10 mouse cellular contexts compared by ENCODE assay signal in genomic region chr6:71980165-71980564, GRCm38 (mm10).
DNase-seq lines count a peak whose midpoint lies in the region; ATAC-seq and TF ChIP-seq lines count a peak whose summit lies in the region.
"Had no signal": no experiment of that assay in that cellular context is flagged by ENCODE, and none has a peak within 500 bp of the region (broad histone marks: within the 10 kb centered on the region; RNA-seq: fewer than 3 reads in every experiment).

No protein-coding gene starts in this region.

- peak; percentile 24; the same call in 1 of the 2 replicates for ATAC-seq in liver, embryonic 11.5 days (replicated peaks; ENCODE audit: low FRiP score)
- ATAC-seq in heart, embryonic 16.5 days (replicated peaks; ENCODE audit: extremely low read depth, insufficient read depth, low FRiP score): peak; percentile 67

- no peak for DNase-seq in liver, embryonic 11.5 days (ENCODE audit: low spot score)
- DNase-seq in liver: no peak
- DNase-seq in cerebellum, adult 18-20 months: no peak
- DNase-seq in spleen, postnatal 14 days (ENCODE audit: low spot score in 2 of 2): no peak
- no peak for DNase-seq in cerebellum, adult 11-12 months
- DNase-seq: kidney, adult 18-20 months; lung, embryonic 14.5 days had no signal

- peaks cover 39% of the 10 kb centered on the region for H3K36me3 ChIP-seq in liver, embryonic 11.5 days (ENCODE audit: control insufficient read depth, insufficient read depth, low read length)
- H3K36me3 ChIP-seq in heart, embryonic 16.5 days (ENCODE audit: control insufficient read depth, insufficient read depth): peaks cover 30% of the 10 kb centered on the region
- peaks cover 15% of the 10 kb centered on the region for H3K36me3 ChIP-seq in small intestine, adult 2 months (ENCODE audit: control insufficient read depth, insufficient read depth, low read length)

- no peak overlapping the region for H3K27ac ChIP-seq in liver, embryonic 11.5 days (ENCODE audit: low read depth, low read length)
- H3K27ac ChIP-seq in bone marrow macrophage, adult 2 months (ENCODE audit: insufficient read depth, low read depth, low read length): peak overlapping the region; percentile 94
- H3K27ac ChIP-seq in heart, embryonic 16.5 days (ENCODE audit: low read length): peak overlapping the region; percentile 86
- peak overlapping the region; percentile 26; the same call in 1 of the 2 replicates for H3K27ac ChIP-seq in small intestine, adult 2 months (ENCODE audit: insufficient read depth, low read depth, low read length)

- no peak for TF ChIP-seq CTCF in bone marrow macrophage, adult 2 months (IDR thresholded peaks at IDR 0.05; ENCODE audit: low read depth, low read length)
- TF ChIP-seq CTCF in small intestine, adult 2 months (IDR thresholded peaks at IDR 0.05; ENCODE audit: extremely low read depth, insufficient read length, insufficient replicate concordance, low read depth, low read length): no peak

- H3K4me3 ChIP-seq in liver, embryonic 11.5 days (ENCODE audit: low read depth, low read length): no peak overlapping the region
- H3K4me3 ChIP-seq in bone marrow macrophage, adult 2 months (ENCODE audit: insufficient read depth, low read length): peak overlapping the region; percentile 17; the same call in 1 of the 2 replicates
- H3K4me3 ChIP-seq in heart, embryonic 16.5 days (ENCODE audit: low read length): no peak overlapping the region
- no peak overlapping the region for H3K4me3 ChIP-seq in small intestine, adult 2 months (ENCODE audit: low read depth, low read length)

- 57% methylated on average over 8 of the region's 8 CpGs for WGBS in liver, embryonic 11.5 days
- WGBS in heart, embryonic 16.5 days: 29% methylated on average over 8 of the region's 8 CpGs
- WGBS in small intestine, adult 2 months: 51% methylated on average over 8 of the region's 8 CpGs

- TF ChIP-seq POLR2A in bone marrow macrophage, adult 2 months (IDR thresholded peaks at IDR 0.05; ENCODE audit: borderline replicate concordance, low read depth, low read length): no peak
- TF ChIP-seq POLR2A in small intestine, adult 2 months (IDR thresholded peaks at IDR 0.05; ENCODE audit: low read depth, low read length): no peak

- H3K9ac ChIP-seq in liver, embryonic 11.5 days (ENCODE audit: low read depth, low read length): no peak overlapping the region
- H3K9ac ChIP-seq in heart, embryonic 16.5 days (ENCODE audit: low read length): peak overlapping the region; percentile 48
- H3K9ac ChIP-seq: lung, embryonic 14.5 days had no signal

- no peaks in the 10 kb centered on the region for H3K9me3 ChIP-seq in liver, embryonic 11.5 days (ENCODE audit: control insufficient read depth, low read length)
- no peaks in the 10 kb centered on the region for H3K9me3 ChIP-seq in heart, embryonic 16.5 days (replicated peaks; ENCODE audit: control insufficient read depth, low read length)

- H3K27me3 ChIP-seq in liver, embryonic 11.5 days (replicated peaks; ENCODE audit: control insufficient read depth, insufficient read depth, low read length): no peaks in the 10 kb centered on the region
- no peaks in the 10 kb centered on the region for H3K27me3 ChIP-seq in heart, embryonic 16.5 days (ENCODE audit: control insufficient read depth, insufficient read depth, low read length)
- H3K27me3 ChIP-seq in small intestine, adult 2 months (ENCODE audit: control insufficient read depth, insufficient read depth, low read length): no peaks in the 10 kb centered on the region

- no peak overlapping the region for H3K4me2 ChIP-seq in liver, embryonic 11.5 days
- peak overlapping the region; percentile 20; the same call in 1 of the 2 replicates for H3K4me2 ChIP-seq in heart, embryonic 16.5 days (ENCODE audit: low read depth, low read length)
- H3K4me2 ChIP-seq: lung, embryonic 14.5 days had no signal

- H3K4me1 ChIP-seq in liver, embryonic 11.5 days (replicated peaks; ENCODE audit: control insufficient read depth, insufficient read depth, low read length): peaks cover 10% of the 10 kb centered on the region; the same call in 1 of the 2 replicates
- peaks cover 56% of the 10 kb centered on the region for H3K4me1 ChIP-seq in bone marrow macrophage, adult 2 months (ENCODE audit: control insufficient read depth, insufficient read depth, low read length)
- H3K4me1 ChIP-seq in heart, embryonic 16.5 days (ENCODE audit: control insufficient read depth, insufficient read depth, low read length): peaks cover 33% of the 10 kb centered on the region
- H3K4me1 ChIP-seq in small intestine, adult 2 months (ENCODE audit: control insufficient read depth, insufficient read depth, insufficient read length, low read length): no peaks in the 10 kb centered on the region
